Mouse (Mus musculus) heart, postnatal 36 days (tissue): ENCODE data around the gene Cep112. TPM values are rescaled to one million over a fixed set of nuclear protein-coding genes. Genes with fewer than 3 reads are reported as not detected.

Experiments
- DNase-seq, 2 experiments: peaks; one replicate each; pipeline ENCODE4 v3.0.0; 2021 to 2022
- intact Hi-C: fragments of 180-260 bp; cut with DNase I; formaldehyde crosslinking; loops from one replicate; pipeline ENCODE4 v1.15.1; 2025
- total RNA-seq, 2 experiments: library from RNA; stranded (reverse); gene quantifications; 2 replicates each; pipeline ENCODE4 v1.2.3; 2021

The Cep112 gene
- total RNA-seq, 2 experiments from 2014 or later = 10.4 to 14.3 TPM

GRCm38 (mm10) chr11:108593207-108593958 lies 168.4 kb downstream of the Cep112 start:
- intact Hi-C loops = no loop called here
- no peak for DNase-seq

GRCm38 (mm10) chr11:108593959-108594579 lies 169.1 kb downstream of the Cep112 start:
- intact Hi-C loops = no loop called here
- DNase-seq = no peak

DNA sequence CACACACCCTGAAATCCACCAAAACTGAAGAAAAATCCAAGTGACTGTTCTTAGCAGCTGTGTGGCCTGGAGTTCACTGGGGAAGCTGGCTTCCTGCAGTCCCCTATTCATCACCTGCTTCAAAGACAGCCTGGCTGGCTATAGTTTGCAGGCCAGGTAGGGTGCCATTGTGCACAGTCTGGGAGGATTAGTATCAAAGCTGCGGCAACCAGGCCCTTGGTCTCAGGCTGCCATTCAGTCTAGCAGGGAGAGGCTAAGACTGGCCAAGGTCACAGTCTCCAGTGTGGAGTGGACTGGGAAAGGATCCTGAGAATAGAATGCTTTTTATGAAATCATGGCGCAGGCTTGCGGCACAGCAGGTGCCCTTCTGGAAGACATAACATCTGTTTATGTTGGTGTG lies 180.3 kb downstream of the Cep112 start:
- no peak for DNase-seq
- intact Hi-C loops = no loop called here

GRCm38 (mm10) chr11:108606036-108606435 lies 181.0 kb downstream of the Cep112 start:
- intact Hi-C loops = no loop called here

GRCm38 (mm10) chr11:108606836-108607235 lies 181.8 kb downstream of the Cep112 start:
- intact Hi-C loops = no loop called here
- DNase-seq = no peak

More at GRCm38 (mm10) chr11:108606036-108606435, 181.0 kb downstream of the Cep112 start:
- no peak for DNase-seq

DNA sequence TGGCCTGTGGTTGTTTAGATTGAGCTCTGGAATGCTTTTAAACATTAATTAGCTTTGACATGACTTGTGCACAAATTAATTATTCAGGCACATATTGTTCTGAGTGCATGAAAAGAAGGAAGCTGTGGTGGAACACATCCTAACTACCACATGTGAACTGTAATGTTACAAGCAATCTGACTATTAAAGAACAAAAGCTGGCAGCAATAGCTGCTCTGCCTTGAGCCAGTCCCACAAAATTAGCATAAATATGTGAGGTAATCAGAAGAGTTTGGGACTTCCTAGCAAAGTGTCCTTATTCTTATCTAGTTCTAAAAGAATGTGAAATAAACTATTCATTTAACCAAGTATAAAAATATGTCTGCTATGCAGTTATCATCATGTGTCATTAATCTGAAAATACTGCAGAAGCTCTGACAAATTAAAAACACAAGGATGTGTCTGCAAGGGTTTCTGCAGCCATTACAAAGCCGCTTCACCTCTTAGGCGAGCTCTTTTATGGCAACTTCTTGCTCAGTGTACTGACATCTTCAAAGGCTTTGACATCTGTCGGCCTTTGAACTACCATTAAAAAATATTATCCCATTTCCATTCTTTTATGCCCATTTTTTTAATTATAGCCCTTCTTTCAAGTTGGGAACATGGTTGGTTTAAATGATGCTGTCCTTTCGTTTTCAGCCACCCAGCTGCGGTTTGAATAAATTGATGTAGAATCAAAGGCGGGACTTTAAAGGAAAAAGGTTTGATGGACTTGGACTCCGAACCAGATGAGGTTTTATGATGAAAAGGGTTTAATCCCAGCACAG lies 195.8 kb downstream of the Cep112 start:
- no peak for DNase-seq
- intact Hi-C loops = no loop called here

GRCm38 (mm10) chr11:108621434-108621901 lies 196.5 kb downstream of the Cep112 start:
- DNase-seq = no peak
- intact Hi-C loops = no loop called here

GRCm38 (mm10) chr11:108625546-108626232 lies 200.7 kb downstream of the Cep112 start:
- no peak for DNase-seq
- intact Hi-C loops = no loop called here

- DNase-seq = no peak
- intact Hi-C loops = no loop called here
These were observed 212.8 kb downstream of the Cep112 start for GRCm38 (mm10) chr11:108637780-108638179.

DNA sequence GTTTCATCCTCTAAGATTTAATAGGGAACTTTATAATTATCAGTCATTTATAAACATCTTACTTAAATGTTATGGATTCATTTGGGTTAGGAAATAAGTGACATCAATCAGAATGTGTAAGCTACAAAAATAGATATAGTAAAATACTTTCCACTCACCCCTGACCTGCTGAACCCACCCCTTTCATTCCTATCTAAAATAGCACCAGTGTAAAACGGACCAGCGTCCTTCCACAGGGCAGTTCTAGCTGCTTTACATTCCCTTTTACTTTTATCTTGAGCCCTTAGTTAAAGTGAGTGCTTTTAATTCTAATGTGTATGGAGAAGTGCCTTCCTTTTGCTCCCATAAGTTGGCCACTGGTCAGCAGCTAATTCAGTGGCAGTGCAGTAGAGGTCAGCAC lies 230.6 kb downstream of the Cep112 start:
- DNase-seq = peak in 1 of 2 experiments; percentile 2
- intact Hi-C loops = no loop called here

- DNase-seq = no peak
- intact Hi-C loops = no loop called here
These were observed 257.0 kb downstream of the Cep112 start for GRCm38 (mm10) chr11:108682014-108682413.

DNA sequence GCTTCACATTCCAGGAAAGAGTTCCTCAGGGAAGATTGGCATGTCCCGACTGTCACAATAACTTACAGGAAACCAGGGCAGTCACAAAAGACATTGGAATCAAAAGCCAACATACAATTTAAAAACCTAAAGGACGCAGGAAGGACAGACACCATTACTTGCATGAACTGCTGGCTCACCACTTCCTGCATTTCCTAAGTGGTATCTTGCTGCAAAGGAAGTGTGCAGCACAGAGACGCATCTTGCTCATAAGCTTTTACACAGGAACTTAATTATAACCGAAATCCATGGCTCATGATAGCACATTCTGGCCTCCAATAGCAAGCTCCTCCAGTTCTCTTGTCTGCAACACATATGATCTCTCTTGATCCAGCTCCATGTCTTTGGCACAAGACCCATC lies 271.6 kb downstream of the Cep112 start:
- intact Hi-C loops = no loop called here

DNA sequence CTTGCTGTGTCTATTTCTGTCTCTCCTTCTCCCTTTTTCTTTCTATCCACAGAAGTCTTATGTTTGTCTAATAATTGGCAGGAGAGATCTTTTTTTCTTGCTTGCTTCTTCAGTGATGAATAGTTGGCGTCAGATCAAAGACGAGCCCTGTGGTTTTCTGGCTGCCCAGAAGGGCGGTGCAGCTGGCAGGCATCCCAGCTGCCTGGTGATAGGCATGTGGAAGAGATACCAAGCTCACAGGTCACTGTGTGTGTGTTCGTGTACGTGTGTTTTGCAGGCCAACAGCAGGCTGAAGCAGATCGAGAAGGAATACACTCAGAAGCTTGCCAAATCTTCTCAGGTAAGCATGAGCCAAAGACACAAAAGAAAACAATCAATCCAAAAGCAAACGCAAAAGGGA lies 327.3 kb downstream of the Cep112 start:
- intact Hi-C loops = no loop called here
- DNase-seq = peak; percentile 66 to 70

More for the DNA sequence above, 271.6 kb downstream of the Cep112 start:
- no peak for DNase-seq

DNA sequence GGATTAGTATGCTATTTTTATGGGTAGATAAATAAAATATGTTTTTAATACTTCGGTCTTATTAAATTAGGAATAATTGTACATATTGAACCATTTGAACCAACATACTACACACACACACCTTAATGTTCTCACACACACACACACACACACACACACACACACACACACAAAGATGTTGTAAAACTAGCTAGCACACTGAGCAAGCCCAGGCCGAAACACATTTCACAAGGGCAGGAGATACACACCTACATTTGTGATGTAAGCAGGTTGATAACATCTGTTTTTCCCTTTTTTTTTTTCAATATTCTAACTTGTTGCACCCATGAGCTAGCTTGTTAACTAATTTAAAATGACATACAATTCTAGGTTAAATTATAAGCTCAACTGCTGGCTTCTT lies 327.8 kb downstream of the Cep112 start:
- intact Hi-C loops = no loop called here
- DNase-seq = no peak

GRCm38 (mm10) chr11:108753361-108754240 lies 328.6 kb downstream of the Cep112 start:
- intact Hi-C loops = no loop called here
- no peak for DNase-seq

DNA sequence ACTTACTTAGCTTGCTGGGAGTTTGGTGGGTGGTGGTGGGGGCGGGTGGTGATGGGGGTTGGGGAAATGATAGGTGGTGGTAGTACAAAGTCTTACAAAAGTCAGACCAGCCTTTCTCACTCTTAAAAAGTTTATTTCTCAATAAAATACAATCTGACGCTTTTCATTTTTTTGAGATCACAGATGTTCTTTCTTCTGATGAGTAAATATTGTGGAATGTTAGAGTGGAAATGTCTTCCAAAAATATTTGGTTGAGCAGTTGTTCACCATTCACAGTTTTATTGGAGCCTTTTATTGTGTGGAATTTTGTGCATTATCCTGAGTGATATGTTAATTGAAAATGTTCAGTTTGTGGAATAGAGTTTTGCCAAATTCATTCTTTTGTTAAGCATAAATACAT lies 332.2 kb downstream of the Cep112 start:
- intact Hi-C loops = no loop called here
- DNase-seq = no peak

DNA sequence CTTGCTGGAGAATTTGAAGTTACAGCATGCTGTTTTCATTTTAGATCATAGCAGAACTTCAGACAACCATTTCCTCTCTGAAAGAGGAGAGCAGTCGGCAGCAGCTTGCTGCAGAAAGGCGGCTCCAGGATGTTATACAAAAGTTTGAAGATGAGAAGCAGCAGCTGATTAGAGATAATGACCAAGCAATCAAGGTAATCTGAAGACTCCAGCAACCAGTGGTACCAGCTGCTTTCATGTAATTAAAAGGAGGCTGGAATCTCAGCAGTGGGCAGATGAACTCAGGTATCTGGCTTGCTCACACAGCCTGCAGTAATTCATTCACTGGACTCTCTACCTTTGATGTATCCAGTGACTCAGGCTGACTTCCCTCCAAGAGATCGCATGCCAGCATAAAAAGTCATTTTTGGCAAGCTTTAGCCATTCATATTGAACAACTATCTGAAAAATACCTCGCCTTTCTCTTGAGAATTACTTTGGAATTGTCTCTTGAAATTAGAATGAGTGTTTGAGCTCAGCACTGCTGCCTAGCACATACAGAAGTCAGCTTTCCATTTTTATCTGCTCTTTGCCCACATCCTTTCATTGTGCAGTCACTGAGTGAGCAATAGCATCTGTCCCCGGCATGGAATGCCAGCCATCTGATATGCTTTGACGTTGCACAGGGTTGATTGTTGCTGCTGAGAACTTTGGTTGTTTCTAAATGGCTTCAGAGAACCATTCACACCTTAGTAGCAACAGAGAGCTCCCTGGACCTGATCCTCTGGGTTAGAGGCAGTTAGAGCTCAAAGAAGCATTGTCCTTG lies 332.8 kb downstream of the Cep112 start:
- intact Hi-C loops = no loop called here
- DNase-seq = no peak

GRCm38 (mm10) chr11:108770064-108770463 lies 345.1 kb downstream of the Cep112 start:
- no peak for DNase-seq
- intact Hi-C loops = no loop called here
